Mouse (Mus musculus) right cerebral cortex, postnatal 4 days (tissue): ENCODE measurements around the gene Gm14288.
"Not testable (repeated sequence)": the region's sequence is repeated elsewhere in the genome, so short reads cannot be mapped to it uniquely, and the experiment has no call there.

Experiments
- DNase-seq: peaks from one replicate; pipeline ENCODE4 v3.0.0-alpha.2; 2022

The Gm14288 gene

GRCm38 (mm10) chr2:175800993-175801392, at the start of gene Gm14288:
Gene Gm14288 (minus strand): TSS chr2:175801093.
- DNase-seq: not testable (repeated sequence)

- not testable (repeated sequence) for DNase-seq
Observed at GRCm38 (mm10) chr2:175741237-175741636, 59.7 kb downstream of the Gm14288 start, which contains the start of gene Gm2007. Gene Gm2007 (plus strand): TSS chr2:175741537.
